Mouse (Mus musculus): ENCODE measurements around the gene Spock1.

Gene Spock1

GRCm38 (mm10) chr13:57865029-57865428, 43.1 kb downstream of the Spock1 start:
- no peak for DNase-seq (ENCODE audit: low spot score in 2 of 2)

GRCm38 (mm10) chr13:57858491-57858890, 49.6 kb downstream of the Spock1 start:
- DNase-seq (ENCODE audit: low spot score in 2 of 2) = no peak

GRCm38 (mm10) chr13:57857016-57857415, 51.1 kb downstream of the Spock1 start:
- DNase-seq (ENCODE audit: low spot score in 2 of 2) = no peak

- DNase-seq (ENCODE audit: low spot score in 2 of 2) = no peak
Observed at GRCm38 (mm10) chr13:57856311-57856853, 51.8 kb downstream of the Spock1 start.

- DNase-seq (ENCODE audit: low spot score in 2 of 2) = no peak
Observed at GRCm38 (mm10) chr13:57855766-57856165, 52.4 kb downstream of the Spock1 start.

GRCm38 (mm10) chr13:57854416-57854815, 53.7 kb downstream of the Spock1 start:
- no peak for DNase-seq (ENCODE audit: low spot score in 2 of 2)

GRCm38 (mm10) chr13:57853621-57854020, 54.5 kb downstream of the Spock1 start:
- no peak for DNase-seq (ENCODE audit: low spot score in 2 of 2)

- DNase-seq (ENCODE audit: low spot score in 2 of 2) = no peak
Observed at GRCm38 (mm10) chr13:57853156-57853555, 55.0 kb downstream of the Spock1 start.

- no peak for DNase-seq (ENCODE audit: low spot score in 2 of 2)
Observed at GRCm38 (mm10) chr13:57848931-57849330, 59.2 kb downstream of the Spock1 start.

GRCm38 (mm10) chr13:57847101-57847500, 61.0 kb downstream of the Spock1 start:
- no peak for DNase-seq (ENCODE audit: low spot score in 2 of 2)

- no peak for DNase-seq (ENCODE audit: low spot score in 2 of 2)
Observed at GRCm38 (mm10) chr13:57846468-57846867, 61.7 kb downstream of the Spock1 start.

GRCm38 (mm10) chr13:57841141-57841848, 66.8 kb downstream of the Spock1 start:
- DNase-seq (ENCODE audit: low spot score in 2 of 2) = no peak

GRCm38 (mm10) chr13:57837691-57838437, 70.3 kb downstream of the Spock1 start:
- DNase-seq (ENCODE audit: low spot score in 2 of 2) = no peak

- DNase-seq (ENCODE audit: low spot score in 2 of 2) = no peak
Observed at GRCm38 (mm10) chr13:57831374-57832163, 76.6 kb downstream of the Spock1 start.

- no peak for DNase-seq (ENCODE audit: low spot score in 2 of 2)
Observed at GRCm38 (mm10) chr13:57830896-57831295, 77.2 kb downstream of the Spock1 start.

- DNase-seq (ENCODE audit: low spot score in 2 of 2) = no peak
Observed at GRCm38 (mm10) chr13:57830091-57830490, 78.0 kb downstream of the Spock1 start.

- no peak for DNase-seq (ENCODE audit: low spot score in 2 of 2)
Observed at GRCm38 (mm10) chr13:57816276-57816675, 91.9 kb downstream of the Spock1 start.

- DNase-seq (ENCODE audit: low spot score in 2 of 2) = no peak
Observed at GRCm38 (mm10) chr13:57812643-57813042, 95.5 kb downstream of the Spock1 start.

GRCm38 (mm10) chr13:57811253-57811652, 96.9 kb downstream of the Spock1 start:
- no peak for DNase-seq (ENCODE audit: low spot score in 2 of 2)

- DNase-seq (ENCODE audit: low spot score in 2 of 2) = no peak
Observed at GRCm38 (mm10) chr13:57810816-57811215, 97.3 kb downstream of the Spock1 start.

- DNase-seq (ENCODE audit: low spot score in 2 of 2) = no peak
Observed at GRCm38 (mm10) chr13:57810083-57810482, 98.0 kb downstream of the Spock1 start.

GRCm38 (mm10) chr13:57809603-57810002, 98.5 kb downstream of the Spock1 start:
- DNase-seq (ENCODE audit: low spot score in 2 of 2) = no peak
